Mouse (Mus musculus) C2C12 (cell line): ENCODE measurements around the gene Pde7b.

ENCODE experiments used
- MAX ChIP-seq: IDR thresholded peaks from one replicate; pipeline ENCODE4 v1.6.1; 2011; ENCODE audit warnings: mild to moderate bottlenecking, control low read depth
- MYOG ChIP-seq: IDR thresholded peaks from one replicate; pipeline ENCODE4 v1.6.1; 2011; ENCODE audit not compliant: control insufficient read depth, insufficient read length; ENCODE audit errors: extremely low read depth

GRCm38 (mm10) chr10:20398641-20399390, 326.1 kb downstream of the Pde7b start:
- TF ChIP-seq MYOG, result no peak
- TF ChIP-seq MAX, result no peak
